Mouse (Mus musculus) brain, adult 2 months (tissue): ENCODE results near the gene Kif3b.
"Not testable (repeated sequence)": the region's sequence is repeated elsewhere in the genome, so short reads cannot be mapped to it uniquely, and the experiment has no call there.

Source experiments
- DNase-seq: peaks from one replicate; pipeline ENCODE4 v3.0.0; 2011; ENCODE audit warnings: low read depth, low spot score

Gene Kif3b

DNA sequence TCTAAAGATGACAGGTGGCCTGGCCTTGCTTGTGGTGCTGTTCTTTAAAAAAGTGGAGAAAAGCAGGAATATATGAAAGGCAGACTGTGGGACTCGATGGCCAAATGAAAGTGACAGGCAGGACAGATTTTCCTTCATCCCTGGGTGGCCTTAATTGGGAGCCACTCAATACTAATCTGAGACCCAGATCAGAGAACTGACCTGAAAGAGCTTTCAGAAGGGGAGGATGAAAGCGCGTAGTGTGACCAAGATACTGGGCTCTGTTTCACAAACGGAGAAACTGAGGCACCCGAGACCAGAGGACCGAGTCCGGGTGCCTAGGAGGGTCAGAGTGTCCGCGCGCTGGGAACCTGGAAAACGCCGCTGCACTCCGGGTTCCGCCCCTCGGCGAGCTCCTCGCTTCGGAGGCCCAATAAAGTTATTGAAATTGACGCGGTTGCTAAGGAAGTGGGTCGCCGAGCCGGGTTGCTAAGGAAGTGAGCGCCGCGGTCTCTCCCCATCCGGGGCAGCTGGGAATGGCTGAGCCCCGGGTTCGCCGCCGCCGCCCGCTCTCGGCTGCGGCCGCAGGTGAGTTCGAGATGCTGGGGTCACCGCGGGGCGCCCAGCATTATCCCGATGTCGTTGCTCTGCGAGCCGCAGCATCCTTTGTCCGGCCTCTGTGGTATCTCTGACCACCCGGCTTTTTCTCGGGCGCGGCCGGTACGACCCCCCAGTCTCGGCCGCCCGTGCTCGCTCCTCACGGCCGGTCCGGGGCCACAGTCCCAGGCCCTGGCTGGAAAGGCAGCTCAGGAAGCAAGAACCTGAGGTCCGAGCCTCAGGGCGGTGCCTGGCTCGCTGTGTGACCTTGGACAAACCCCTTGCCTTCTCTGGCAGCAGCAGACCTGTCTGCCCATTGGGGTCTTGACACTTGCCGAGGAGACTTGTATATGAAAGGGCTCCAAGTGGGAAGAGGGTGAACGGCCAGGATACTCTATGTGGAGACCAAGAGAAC, at the start of gene Kif3b:
Gene Kif3b (plus strand): TSS at position 476 of the 991 bp plus-strand sequence.
- peak; percentile 95 for DNase-seq

DNA sequence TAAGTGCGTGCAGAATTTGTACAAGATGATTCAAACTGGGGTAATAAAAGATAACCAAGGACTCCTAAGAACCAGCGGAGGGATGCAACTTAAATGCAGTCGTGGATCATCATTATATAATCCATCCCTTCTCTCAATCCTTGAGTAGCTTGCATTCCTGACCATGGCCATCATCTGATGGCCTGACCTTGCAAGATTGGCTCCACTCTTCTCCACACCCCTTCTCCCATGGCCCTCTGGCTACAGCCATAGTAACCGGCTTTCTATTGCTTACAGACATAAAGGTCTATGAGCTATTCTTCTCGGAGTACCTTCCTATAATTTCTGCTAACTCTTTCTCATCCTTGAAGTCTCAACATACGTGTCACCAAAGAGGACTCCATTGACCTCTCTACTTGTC, 49.1 kb upstream of the Kif3b start:
- no peak for DNase-seq

DNA sequence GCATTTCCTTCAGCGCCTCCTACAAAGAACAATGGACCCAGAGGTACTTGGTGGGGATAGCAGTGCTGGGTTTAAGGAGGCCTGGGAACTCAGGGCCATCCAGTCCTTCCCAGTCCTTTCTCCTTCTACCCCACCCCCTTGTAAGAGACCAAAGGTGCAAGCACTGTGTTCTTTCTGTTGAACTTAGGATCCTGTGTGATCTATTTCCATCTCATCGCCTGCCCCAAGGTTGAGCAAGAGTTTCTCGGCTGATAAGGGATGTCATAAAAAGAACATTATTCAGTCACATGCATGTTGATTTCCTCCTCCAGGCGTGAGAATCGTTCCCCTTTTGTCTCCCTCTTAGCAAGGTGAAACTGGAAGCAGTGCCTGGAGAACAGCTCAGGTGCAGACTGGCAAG, 41.5 kb upstream of the Kif3b start:
- DNase-seq: no peak

DNA sequence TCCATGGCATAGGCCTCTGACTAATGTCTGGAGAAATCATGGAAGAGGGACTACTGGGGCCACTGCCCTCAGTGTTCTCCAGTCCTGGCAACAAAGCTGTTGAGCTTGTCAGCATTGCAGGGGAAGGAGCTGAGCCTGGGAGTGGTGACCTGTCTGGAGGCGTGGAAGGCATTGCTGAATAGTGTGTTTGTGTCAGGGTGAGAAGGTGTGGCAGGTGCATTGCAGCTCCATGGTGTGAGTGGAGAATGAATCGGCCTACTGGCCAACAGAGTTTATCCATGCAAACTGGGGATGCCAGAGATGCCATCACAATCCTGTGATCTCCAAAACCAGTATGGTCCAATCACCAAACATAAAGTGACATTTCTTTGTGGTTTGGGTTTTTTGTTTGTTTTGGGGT, 34.6 kb upstream of the Kif3b start:
- no peak for DNase-seq

DNA sequence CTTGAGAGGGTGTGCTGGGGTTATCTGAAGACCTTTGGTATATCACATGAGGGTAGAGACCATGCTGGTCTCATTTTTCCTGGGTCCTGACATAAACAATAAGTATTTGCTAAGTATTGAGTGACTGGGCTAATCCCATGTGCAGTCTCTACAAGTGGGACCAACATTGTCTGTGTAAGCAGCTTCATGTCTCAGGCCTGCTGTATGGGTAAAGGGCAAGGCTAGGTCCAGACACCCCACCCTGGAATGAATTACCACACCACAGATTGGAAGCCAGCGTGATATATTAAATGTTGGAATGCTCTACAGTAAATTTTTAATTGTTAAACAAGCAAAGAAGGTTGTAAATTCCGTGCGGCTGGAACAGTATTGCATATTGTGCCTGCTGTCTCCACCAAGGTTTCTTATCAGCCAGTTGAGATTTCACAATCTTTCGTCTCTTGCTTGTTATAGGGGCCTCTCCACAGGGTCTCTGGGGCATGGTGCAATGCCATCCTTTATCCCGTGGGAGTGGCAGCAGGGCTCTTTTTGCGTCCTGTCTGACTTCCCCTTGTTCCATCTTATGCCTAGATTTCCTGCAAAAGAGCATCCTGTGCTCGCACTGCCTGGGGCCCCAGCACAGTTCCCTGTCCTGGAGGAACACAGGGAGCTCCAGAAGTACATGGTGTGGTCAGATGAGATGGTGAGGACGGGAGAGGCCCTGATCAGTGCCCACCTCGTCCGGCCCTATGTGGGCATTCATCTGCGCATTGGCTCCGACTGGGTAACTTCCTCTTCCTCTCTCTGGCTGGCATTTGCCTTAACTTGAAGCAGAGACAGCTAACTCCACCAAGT, 32.0 kb upstream of the Kif3b start:
- DNase-seq: no peak

DNA sequence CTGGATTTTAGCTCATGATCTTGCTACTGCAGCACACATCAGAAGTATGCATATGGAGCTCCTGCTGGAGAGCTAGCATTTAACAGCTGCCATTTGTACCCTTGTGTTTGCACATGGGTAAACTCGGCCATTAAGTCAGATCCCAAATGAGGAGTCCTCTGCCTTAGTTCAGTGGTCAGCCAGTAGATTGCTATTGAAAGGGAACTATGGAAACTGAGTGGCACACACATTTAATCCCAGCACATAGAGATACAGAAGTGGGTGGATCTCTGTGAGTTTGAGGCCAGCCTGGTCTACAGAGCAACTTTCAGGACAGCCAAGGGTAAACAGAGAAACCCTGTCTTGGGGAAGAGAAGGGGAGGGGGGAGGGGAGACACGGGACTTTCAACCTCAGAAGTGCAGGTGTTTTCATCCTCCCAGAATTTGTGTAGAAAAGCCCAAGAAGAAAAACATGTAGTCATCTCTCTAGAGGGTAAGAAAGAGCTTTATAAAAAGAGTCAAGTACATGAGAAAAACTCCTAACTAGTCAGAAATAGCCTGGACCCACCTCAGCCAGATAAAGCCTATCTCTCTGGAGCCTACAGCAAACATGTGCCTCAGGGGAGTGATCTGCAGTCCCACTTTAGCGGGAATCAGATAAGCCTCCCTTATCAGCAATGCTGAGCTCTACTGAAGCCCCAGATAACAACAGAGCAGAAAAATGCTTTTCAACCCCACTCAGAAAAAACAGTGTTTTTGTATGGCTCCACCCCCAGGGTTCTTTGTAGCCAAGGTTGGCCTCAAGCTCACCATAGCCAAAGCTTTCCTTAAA, 31.1 kb upstream of the Kif3b start:
- DNase-seq: no peak

DNA sequence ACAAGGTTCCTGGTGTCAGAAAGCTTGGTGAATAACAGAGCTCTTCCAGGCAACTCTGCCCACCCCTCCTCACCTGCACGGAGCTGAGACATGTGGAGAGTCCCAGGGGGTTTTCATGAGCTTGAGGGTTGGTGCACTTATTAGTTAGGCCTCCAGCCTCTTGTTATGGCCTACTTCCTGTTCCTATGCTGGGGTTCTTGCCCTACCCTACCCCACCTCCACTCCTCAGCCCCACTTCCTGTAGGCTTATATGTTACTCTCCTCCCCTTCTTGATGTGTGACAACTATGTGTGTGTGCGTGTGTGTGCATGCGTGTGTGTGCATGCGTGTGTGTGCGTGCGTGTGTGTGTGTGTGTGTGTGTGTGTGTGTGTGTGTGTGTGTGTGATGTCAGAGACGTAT, 28.2 kb upstream of the Kif3b start:
- no peak for DNase-seq

DNA sequence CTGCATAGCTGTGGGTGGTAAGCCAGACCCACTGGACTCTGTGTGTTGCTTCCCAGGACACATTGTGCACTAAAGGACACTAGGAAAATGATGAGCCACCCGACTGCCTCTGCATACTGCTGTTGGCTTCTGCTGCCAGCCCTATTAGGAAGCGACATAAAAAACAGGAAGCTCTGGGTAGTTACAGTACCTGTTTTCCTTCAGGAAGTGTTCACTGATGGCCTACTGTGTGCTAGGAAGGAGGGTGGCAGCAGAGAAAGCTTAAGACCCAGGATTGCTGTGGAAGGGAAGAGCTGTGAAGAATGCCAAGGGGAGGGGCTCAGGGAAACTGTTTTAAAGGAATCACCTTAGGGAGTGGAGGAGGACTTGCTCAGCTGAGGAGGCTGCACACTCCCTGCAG, 23.9 kb upstream of the Kif3b start:
- DNase-seq: no peak

DNA sequence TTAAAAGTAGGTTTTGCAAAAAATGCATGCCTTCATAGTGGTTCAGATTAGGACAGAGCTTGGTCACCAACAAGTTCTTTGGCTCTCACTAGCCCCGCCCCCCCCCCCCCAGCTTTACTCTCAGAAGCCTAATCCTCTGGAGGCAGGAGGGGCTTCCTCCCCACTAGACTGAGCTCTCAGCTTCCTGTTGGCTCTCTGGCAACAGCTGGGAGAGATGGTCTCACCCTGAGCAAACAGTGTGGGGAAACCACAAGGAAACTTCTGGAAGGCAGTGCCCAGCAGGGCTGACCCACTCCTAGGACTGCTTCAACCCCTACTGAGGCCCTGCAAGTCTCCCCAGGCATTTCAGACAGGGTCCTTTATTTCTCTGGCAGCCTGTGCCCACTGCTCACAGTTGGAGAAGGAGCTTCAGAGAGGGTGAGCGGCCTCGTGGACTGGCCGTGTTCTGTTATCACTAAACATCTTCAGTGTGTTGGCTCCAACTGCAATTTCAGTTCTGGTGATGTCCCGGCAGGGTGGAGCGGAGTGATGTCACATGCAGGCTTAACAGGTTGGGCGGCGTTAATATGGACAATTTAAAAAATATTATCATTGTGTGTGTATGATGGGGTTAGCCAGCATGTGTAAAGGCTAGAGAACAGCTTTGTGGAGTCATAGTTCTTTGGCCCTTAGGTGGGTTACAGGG, 20.8 kb upstream of the Kif3b start:
- not testable (repeated sequence) for DNase-seq

DNA sequence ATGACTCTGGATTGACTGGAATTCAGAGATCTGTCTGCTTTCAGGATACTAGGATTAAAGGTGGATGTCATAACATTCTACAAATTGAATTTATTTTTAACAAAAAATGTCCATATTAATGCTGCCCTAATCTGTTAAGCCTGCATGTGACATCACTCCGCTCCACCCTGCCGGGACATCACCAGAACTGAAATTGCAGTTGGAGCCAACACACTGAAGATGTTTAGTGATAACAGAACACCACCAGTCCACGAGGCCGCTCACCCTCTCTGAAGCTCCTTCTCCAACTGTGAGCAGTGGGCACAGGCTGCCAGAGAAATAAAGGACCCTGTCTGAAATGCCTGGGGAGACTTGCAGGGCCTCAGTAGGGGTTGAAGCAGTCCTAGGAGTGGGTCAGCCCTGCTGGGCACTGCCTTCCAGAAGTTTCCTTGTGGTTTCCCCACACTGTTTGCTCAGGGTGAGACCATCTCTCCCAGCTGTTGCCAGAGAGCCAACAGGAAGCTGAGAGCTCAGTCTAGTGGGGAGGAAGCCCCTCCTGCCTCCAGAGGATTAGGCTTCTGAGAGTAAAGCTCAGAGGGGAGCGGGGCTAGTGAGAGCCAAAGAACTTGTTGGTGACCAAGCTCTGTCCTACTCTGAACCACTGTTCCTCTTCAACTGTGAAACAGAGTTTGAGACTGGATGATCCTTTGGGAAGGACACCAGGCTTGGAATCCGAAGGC, 16.9 kb upstream of the Kif3b start:
- DNase-seq: not testable (repeated sequence)

DNA sequence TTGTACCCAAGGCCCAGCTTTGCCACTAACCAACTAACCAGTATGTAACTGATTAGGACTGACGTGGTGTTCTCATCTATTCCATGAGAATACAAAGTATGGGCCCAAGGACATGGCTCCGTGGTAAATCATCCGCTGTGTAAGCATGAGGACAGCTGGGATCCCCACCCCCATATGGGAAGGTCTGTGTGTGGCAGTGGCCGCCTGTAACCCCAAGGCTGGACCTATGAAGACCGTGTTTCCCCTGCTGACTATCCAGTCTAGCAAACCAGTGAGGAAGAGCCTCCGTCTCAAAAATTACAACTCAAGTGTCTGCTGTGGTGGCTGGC, 16.3 kb upstream of the Kif3b start:
- DNase-seq: no peak

DNA sequence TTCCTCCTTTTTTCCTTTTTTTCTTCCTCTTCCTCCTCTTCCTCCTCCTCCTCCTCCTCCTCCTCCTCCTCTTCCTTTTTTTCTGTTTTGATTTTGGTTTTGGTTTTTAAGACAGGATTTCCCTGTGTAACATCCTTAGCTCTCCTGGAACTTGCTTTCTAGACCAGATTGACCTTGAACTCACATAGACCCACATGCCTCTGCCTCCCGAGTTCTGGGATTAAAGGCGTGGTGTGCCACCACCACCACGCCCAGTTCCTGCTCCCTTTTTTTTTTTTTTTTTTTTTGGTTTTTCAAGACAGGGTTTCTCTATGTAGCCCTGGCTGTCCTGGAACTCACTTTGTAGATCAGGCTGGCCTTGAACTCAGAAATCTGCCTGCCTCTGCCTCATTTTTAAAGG, 15.6 kb upstream of the Kif3b start:
- DNase-seq: not testable (repeated sequence)

DNA sequence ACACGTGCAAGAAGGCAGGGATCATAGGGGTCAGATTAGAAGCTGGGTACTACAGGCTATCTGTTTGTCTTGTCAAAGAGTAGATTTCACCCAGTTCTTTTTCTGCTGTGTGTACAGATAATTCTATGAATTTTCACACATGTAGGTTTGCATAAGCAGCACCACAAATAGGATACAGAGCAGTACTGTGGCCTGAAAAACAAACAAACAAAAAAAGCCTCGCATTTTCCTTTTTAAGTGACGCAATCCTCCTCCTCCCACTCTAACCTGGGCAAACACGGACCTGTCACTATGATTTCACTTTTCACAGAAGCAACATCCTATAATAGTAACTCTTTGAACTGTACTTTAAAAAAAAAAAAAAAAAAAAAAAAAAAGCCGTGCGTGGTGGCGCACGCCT, 14.8 kb upstream of the Kif3b start:
- DNase-seq: no peak

DNA sequence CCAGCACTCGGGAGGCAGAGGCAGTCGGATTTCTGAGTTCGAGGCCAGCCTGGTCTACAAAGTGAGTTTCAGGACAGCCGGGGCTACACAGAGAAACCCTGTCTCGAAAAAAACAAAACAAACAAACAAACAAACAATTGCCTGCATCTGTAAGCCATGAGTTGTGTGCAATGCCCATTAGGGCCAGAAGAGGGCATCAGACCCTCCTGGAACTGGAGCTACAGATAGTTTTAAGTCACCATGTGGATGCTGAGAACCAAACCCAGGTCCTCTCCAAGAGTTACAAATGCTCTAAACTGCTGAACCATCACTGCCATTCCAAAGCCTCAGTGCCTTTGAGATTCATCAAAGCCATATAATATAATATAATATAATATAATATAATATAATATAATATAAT, 14.4 kb upstream of the Kif3b start:
- DNase-seq: not testable (repeated sequence)

DNA sequence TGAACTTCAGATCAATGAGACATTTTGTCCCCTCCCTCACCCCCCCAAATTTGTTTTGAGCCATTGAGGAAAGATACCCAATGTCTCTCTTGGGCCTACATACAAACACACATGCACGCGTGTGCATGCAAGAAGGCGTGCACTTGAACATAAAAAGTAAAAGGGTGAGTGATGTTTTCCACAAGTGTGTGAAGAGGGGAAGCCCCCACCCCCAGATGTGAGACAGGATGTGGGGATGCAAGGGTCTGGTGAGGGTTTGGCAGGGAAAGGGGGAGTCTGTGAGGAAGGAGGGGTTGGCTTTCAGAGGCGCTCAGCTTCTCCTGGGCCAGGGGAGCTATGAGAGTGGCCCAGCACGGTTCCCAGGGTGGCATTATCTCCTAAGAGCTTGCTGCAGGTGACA, 12.9 kb upstream of the Kif3b start:
- no peak for DNase-seq

DNA sequence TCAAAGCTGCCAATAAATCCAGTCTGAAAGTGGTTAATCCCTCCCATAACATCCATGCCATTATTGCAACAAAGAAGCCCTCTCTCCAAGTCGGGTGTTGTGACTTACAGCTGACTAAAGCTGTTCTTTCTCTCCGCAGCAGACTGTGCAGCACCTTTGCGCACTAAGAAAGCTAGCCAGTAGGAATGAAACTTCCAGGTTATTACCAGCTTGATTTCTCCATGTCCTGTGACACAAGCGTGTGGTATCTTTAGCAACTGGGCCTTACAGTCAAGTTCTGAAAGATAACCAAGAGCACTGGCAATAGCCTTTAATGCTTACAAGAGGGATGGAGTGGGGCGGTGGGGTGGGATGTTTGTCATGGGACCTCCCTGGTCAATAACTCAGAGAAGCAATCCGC, 7.3 kb upstream of the Kif3b start:
- DNase-seq: no peak

DNA sequence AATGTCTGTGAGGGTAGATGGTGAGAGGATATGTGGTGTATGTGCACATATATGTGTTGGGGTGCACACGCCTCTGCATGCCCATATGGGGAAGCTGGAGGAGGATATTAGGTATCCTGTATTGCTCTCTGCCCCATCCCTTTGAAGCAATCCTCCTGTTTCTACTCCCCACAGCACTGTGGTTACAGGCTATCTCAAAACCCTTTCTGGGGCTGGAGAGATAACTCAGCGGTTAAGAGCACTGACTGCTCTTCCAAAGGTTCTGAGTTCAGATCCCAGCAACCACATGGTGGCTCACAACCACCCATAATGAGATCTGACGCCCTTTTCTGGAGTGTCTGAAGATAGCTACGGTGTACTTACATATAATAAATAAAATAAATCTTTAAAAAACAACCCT, 4.7 kb upstream of the Kif3b start:
- no peak for DNase-seq

DNA sequence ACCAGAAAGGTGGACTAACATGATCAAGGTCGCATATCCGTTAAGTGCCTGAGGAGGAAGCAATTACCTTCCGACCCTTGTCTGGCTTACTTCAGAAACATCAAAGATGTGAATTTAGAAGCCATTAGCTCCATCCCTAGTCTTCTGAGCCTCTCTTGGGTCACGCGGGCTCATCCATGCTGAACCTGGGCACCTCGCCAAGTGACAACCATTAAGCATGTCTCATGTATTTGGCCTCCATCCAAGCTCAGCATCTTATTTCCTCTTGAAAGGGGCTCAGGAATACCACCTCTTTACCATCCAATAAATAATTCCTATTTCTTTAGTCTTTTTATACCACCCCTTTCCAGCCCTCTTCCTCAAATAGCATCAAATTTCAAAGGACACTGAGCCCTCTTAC, 3.4 kb upstream of the Kif3b start:
- peak; percentile 36 for DNase-seq

DNA sequence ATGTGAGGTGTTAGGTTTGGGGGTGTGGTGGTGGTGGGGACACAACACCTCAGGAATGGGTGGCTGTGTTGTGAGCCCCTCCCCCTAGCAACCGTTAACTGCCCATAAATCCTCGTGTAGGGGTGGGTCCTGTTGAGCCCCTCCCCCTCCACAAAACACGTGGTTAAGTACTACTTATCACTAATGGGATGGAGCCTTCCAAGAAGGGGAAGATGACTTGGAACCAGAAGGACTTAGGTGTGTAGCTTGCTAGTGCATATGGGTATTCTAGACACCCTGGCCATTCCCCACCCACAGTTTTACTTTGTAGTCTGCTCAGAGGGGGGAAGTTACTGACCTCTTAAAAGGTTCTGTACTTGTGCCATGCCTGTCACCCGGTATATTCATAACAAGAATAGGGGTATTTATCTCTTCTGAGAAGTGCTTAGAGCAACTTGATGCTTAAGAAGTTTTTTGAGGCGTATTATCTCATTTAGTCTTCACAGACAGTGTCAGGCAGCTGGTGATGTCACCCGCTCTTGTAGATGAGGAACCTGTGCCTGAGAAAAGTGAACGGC, 1.2 kb downstream of the Kif3b start:
- DNase-seq: peak; percentile 22

DNA sequence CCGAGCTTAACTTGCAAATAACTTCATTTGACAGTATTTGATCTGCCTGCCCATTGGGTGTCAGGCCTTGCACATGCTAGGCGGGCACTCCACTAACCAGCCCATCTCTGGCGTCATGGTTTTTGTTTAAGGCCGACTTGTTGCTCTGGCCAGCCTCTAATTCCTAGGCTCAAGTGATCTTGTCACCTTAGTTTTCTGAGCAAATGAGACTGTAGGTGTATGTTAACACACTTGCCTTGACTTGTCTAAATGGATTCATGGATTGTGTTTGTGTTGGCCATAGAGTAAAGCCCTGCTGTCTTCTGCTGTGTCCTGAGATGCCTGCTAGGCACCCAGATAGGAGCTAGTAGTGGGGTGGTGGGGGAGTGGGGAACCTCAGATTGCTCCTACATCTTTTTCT, 4.0 kb downstream of the Kif3b start:
- no peak for DNase-seq
